Mouse (Mus musculus): ENCODE data around the gene Luzp1. TPM values are rescaled to one million over a fixed set of nuclear protein-coding genes. Genes with fewer than 3 reads are reported as not detected.

Luzp1 gene
- total and polyA plus RNA-seq, 2 experiments from 2014 or later: 15.2 to 58.0 TPM

GRCm38 (mm10) chr4:136545151-136545550, 75.6 kb downstream of the Luzp1 start:
- WGBS: 91% methylated on average over 3 of the region's 3 CpGs
- Histone ChIP-seq H3K9ac (replicated peaks; ENCODE audit: low read length, poor library complexity, severe bottlenecking) (no peak overlapping the region), H3K4me3 (ENCODE audit: low read depth, low read length) (no peak overlapping the region), H3K36me3 (ENCODE audit: insufficient read depth, low read length) (peaks cover 32% of the 10 kb centered on the region), H3K4me2 (ENCODE audit: low read depth, low read length, poor library complexity, severe bottlenecking) (no peak overlapping the region), H3K9me3 (ENCODE audit: low read length) (no peaks in the 10 kb centered on the region), H3K4me1 (ENCODE audit: insufficient read depth, low read length) (no peaks in the 10 kb centered on the region), H3K27me3 (ENCODE audit: insufficient read depth, low read length) (no peaks in the 10 kb centered on the region), H3K27ac (ENCODE audit: low read depth, low read length) (no peak overlapping the region)
- ATAC-seq (ENCODE audit: low FRiP score) (no peak), DNase-seq (ENCODE audit: low spot score) (no peak)
- no peak for TF ChIP-seq CTCF (IDR thresholded peaks at IDR 0.05)

DNA sequence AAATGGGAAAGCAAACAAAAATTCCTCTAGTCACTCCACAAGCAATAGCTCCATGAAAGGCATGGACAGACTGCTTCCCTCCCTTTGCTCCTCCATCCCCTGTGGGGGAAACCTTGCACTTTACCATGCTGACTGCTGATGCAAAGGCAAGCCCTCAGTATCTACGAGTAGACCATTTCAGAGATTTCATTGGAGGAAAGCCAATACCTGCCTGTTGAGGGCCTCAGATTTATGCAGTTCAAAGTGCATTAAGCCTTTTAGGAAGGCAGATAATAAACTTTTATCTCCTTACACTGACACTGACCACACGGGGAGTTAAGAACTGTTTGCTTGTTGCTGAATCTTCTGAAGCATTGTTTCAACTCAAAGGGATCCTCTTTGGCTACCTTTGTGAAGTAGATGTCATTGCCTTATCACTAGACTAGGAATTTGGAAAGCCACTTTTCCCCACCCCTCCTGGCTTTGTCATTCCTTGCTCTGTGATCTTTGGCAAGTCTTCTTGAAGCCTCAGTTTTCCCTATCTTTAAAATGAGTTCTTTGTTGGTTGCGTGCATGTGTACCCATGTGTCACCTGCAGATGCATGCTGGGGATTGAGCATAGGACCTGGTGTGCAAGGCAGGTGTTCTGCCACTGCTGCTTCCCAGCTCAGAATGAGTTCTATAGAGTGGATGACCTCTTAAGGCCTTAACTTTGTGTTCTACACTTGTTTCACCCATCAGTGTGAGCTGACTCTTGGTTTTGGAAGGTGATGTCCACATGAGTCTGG, 76.9 kb downstream of the Luzp1 start:
- Histone ChIP-seq H3K9ac (replicated peaks; ENCODE audit: low read length, poor library complexity, severe bottlenecking) (no peak overlapping the region), H3K27me3 (ENCODE audit: insufficient read depth, low read length) (no peaks in the 10 kb centered on the region), H3K4me2 (ENCODE audit: low read depth, low read length, poor library complexity, severe bottlenecking) (no peak overlapping the region), H3K4me3 (ENCODE audit: low read depth, low read length) (no peak overlapping the region), H3K4me1 (ENCODE audit: insufficient read depth, low read length) (no peaks in the 10 kb centered on the region), H3K27ac (ENCODE audit: low read depth, low read length) (no peak overlapping the region), H3K36me3 (ENCODE audit: insufficient read depth, low read length) (peaks cover 41% of the 10 kb centered on the region), H3K9me3 (ENCODE audit: low read length) (no peaks in the 10 kb centered on the region)
- DNase-seq (ENCODE audit: low spot score) (no peak), ATAC-seq (ENCODE audit: low FRiP score) (no peak)
- no peak for TF ChIP-seq CTCF (IDR thresholded peaks at IDR 0.05)
- WGBS: 72% methylated on average over 3 of the region's 3 CpGs

DNA sequence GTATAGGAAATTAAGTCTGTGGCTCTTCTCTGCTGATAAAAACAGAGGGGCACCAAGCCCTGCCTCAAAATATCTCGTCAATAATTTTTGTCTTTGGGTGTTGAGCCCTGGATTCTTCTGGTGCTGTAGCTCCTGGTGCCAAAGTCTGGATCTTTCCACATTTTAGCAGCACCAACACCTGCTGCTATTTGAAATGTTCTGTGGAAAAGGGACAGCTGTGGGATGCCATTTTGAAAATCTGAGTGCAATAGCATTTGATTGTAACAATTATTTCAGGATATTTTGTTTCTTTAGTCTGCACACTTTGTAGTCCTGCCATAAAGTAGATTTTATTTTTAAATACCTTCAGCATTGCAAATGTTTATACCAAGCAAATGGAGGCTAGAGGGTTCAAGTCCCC, 78.2 kb downstream of the Luzp1 start:
- H3K27me3 ChIP-seq (ENCODE audit: insufficient read depth, low read length): no peaks in the 10 kb centered on the region
- DNase-seq (ENCODE audit: low spot score) (no peak), ATAC-seq (ENCODE audit: low FRiP score) (no peak)
- no peak overlapping the region for H3K4me3 ChIP-seq (ENCODE audit: low read depth, low read length)
- 0 out of 2 replicates have a peak overlapping the region, but pooled peaks have one; percentile 51 for H3K27ac ChIP-seq (ENCODE audit: low read depth, low read length)
- no peaks in the 10 kb centered on the region for H3K9me3 ChIP-seq (ENCODE audit: low read length)
- 78% methylated on average over 1 of the region's 1 CpGs for WGBS
- H3K9ac ChIP-seq (replicated peaks; ENCODE audit: low read length, poor library complexity, severe bottlenecking): no peak overlapping the region
- H3K4me2 ChIP-seq (ENCODE audit: low read depth, low read length, poor library complexity, severe bottlenecking): no peak overlapping the region
- peaks cover 43% of the 10 kb centered on the region for H3K36me3 ChIP-seq (ENCODE audit: insufficient read depth, low read length)
- no peak for TF ChIP-seq CTCF (IDR thresholded peaks at IDR 0.05)
- H3K4me1 ChIP-seq (ENCODE audit: insufficient read depth, low read length): no peaks in the 10 kb centered on the region

- H3K4me3 ChIP-seq (ENCODE audit: low read depth, low read length): no peak overlapping the region
- H3K9ac ChIP-seq (replicated peaks; ENCODE audit: low read length, poor library complexity, severe bottlenecking): no peak overlapping the region
- H3K27me3 ChIP-seq (ENCODE audit: insufficient read depth, low read length): no peaks in the 10 kb centered on the region
- H3K4me1 ChIP-seq (ENCODE audit: insufficient read depth, low read length): no peaks in the 10 kb centered on the region
- peak overlapping the region; percentile 51 for H3K27ac ChIP-seq (ENCODE audit: low read depth, low read length)
- DNase-seq (ENCODE audit: low spot score): peak; percentile 37
- TF ChIP-seq CTCF (IDR thresholded peaks at IDR 0.05): no peak
- 57% methylated on average over 1 of the region's 1 CpGs for WGBS
- ATAC-seq (ENCODE audit: low FRiP score): no peak
- no peak overlapping the region for H3K4me2 ChIP-seq (ENCODE audit: low read depth, low read length, poor library complexity, severe bottlenecking)
- no peaks in the 10 kb centered on the region for H3K9me3 ChIP-seq (ENCODE audit: low read length)
- H3K36me3 ChIP-seq (ENCODE audit: insufficient read depth, low read length): peaks cover 40% of the 10 kb centered on the region
Measured at GRCm38 (mm10) chr4:136548381-136548801, 78.8 kb downstream of the Luzp1 start.

GRCm38 (mm10) chr4:136553108-136553507, 83.5 kb downstream of the Luzp1 start:
- no peaks in the 10 kb centered on the region for H3K4me1 ChIP-seq (ENCODE audit: insufficient read depth, low read length)
- no peak for TF ChIP-seq CTCF (IDR thresholded peaks at IDR 0.05)

DNA sequence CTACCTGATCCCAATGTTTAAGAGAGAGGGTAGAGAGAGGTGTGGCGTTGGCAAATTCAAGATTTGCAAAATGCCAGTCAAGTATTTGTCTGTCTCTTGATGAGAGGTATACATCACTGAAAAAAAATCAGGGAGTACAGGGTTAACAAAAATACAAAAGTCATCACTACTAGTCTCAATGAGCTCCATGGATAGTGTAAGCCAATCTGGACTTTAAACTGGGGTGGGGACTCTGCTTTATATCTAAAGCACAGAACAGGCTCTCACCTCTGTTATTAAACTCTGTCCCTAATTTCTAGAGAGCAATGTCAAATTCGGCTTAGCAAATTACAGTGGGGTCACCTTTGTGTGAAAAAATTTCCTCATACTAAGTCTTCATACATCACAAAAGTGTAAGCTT, 88.1 kb downstream of the Luzp1 start:
- WGBS: 97% methylated on average over 2 of the region's 2 CpGs
- TF ChIP-seq CTCF (IDR thresholded peaks at IDR 0.05): no peak
- Histone ChIP-seq H3K4me1 (ENCODE audit: insufficient read depth, low read length) (no peaks in the 10 kb centered on the region), H3K27me3 (ENCODE audit: insufficient read depth, low read length) (no peaks in the 10 kb centered on the region), H3K9ac (replicated peaks; ENCODE audit: low read length, poor library complexity, severe bottlenecking) (no peak overlapping the region), H3K4me3 (ENCODE audit: low read depth, low read length) (no peak overlapping the region), H3K9me3 (ENCODE audit: low read length) (no peaks in the 10 kb centered on the region), H3K27ac (ENCODE audit: low read depth, low read length) (no peak overlapping the region), H3K36me3 (ENCODE audit: insufficient read depth, low read length) (peaks cover 42% of the 10 kb centered on the region), H3K4me2 (ENCODE audit: low read depth, low read length, poor library complexity, severe bottlenecking) (no peak overlapping the region)
- DNase-seq (ENCODE audit: low spot score) (no peak), ATAC-seq (ENCODE audit: low FRiP score) (no peak)

More at GRCm38 (mm10) chr4:136553108-136553507, 83.5 kb downstream of the Luzp1 start:
- H3K4me2 ChIP-seq (ENCODE audit: low read depth, low read length, poor library complexity, severe bottlenecking): no peak overlapping the region
- no peak for ATAC-seq (ENCODE audit: low FRiP score)
- no peak overlapping the region for H3K9ac ChIP-seq (replicated peaks; ENCODE audit: low read length, poor library complexity, severe bottlenecking)
- H3K27me3 ChIP-seq (ENCODE audit: insufficient read depth, low read length): no peaks in the 10 kb centered on the region
- no peak overlapping the region for H3K4me3 ChIP-seq (ENCODE audit: low read depth, low read length)
- no peak for DNase-seq (ENCODE audit: low spot score)
- H3K9me3 ChIP-seq (ENCODE audit: low read length): no peaks in the 10 kb centered on the region
- no peak overlapping the region for H3K27ac ChIP-seq (ENCODE audit: low read depth, low read length)
- H3K36me3 ChIP-seq (ENCODE audit: insufficient read depth, low read length): peaks cover 59% of the 10 kb centered on the region
- 79% methylated on average over 1 of the region's 1 CpGs for WGBS

Measured in midbrain, postnatal 0 days (tissue).